Mouse (Mus musculus): Measurements from ENCODE around the gene Sh3rf1. TPM values are rescaled to one million over a fixed set of nuclear protein-coding genes. Genes with fewer than 3 reads are reported as not detected.

Gene Sh3rf1
- polyA plus RNA-seq, 1 experiment from 2014 or later = 31.4 TPM

DNA sequence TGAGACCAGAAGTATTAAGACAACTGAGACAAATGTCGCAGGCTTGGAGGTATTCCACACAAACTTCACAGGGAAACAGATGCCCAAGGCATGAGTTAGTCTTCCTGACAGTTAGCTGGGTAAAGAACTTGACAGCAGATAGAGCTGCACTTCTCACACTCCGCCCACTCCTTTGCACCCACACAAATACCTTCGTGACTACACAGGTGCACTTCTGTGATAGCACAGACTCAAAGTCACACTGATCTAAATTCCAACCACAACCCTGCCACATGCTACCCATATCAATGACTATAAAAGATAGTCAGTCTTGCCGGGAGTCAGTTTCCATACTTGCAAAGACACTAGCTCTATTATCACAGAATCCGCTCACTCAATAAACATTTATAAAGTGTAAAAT, 202.4 kb downstream of the Sh3rf1 start:
- H3K27me3 ChIP-seq = no peaks in the 10 kb centered on the region
- no peak overlapping the region for H3K4me3 ChIP-seq
- no peak overlapping the region for H3K4me2 ChIP-seq
- H3K9ac ChIP-seq = no peak overlapping the region
- no peaks in the 10 kb centered on the region for H3K36me3 ChIP-seq (ENCODE audit: poor library complexity, severe bottlenecking)
- WGBS = 94% methylated on average over 5 of the region's 5 CpGs
- H3K9me3 ChIP-seq (replicated peaks) = no peaks in the 10 kb centered on the region
- peaks cover 8% of the 10 kb centered on the region; the same call in 1 of the 2 replicates for H3K4me1 ChIP-seq
- no peak overlapping the region for H3K27ac ChIP-seq
- ATAC-seq = no peak

DNA sequence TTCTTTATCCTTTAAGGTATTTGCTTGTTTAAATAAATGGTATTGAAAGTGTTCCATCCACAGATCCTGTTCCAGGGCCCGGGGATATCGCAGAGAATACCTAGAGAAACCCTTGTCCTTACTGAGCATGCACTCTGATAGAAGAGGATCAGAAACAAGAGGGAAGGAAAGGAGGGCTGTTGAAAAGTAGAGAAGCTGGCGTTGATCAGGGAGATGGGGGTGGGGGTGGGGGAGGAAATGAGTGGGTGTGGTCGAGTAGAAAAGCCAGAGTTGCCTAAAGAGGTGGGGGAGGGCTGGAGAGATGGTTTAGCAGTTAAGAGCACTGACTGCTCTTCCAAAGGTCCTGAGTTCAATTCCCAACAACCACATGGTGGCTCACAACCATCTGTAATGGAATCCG, 203.0 kb downstream of the Sh3rf1 start:
- Histone ChIP-seq H3K27ac (no peak overlapping the region), H3K9ac (no peak overlapping the region), H3K9me3 (replicated peaks) (no peaks in the 10 kb centered on the region), H3K4me2 (no peak overlapping the region), H3K4me1 (peaks cover 8% of the 10 kb centered on the region; the same call in 1 of the 2 replicates), H3K4me3 (no peak overlapping the region), H3K36me3 (ENCODE audit: poor library complexity, severe bottlenecking) (no peaks in the 10 kb centered on the region), H3K27me3 (no peaks in the 10 kb centered on the region)
- WGBS = 75% methylated on average over 5 of the region's 5 CpGs
- no peak for ATAC-seq

DNA sequence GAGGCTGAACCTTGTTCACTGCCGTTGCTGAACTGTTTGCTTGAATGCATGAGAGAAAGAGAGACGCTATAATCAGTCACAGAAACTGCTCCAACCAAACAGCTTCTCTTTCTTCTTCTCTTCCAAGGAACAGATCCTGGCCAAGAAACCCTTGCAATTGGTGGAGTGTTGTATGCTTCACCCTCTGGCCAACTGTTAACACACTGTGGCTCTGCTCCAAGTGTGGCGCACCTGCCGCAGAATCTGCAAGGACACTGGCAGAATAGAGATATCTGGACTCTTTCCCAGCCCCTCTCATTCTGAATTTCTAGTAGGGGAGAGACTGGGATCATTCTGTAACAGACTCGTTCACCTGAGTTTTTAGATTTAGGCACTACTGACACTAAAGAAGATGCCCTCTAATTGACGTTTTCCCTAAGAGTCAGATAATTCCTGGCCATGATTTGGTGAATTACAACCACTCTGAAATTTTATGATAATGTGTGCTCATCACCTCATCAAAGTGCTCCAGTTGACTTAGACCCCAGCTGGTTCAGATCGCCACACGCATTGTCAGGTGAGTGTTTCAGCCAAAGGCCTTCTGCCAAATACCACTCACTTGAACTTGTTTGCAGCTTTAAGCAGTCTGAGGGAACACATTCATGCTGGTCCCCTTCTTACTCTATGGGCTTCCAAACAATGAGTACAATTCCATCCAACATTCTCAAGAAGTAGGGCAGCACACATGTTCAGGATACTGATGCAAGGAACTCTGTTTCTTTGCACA, 204.4 kb downstream of the Sh3rf1 start:
- Histone ChIP-seq H3K27me3 (no peaks in the 10 kb centered on the region), H3K4me3 (no peak overlapping the region), H3K4me1 (peaks cover 8% of the 10 kb centered on the region; the same call in 1 of the 2 replicates), H3K4me2 (no peak overlapping the region), H3K27ac (no peak overlapping the region), H3K9ac (no peak overlapping the region), H3K9me3 (replicated peaks) (no peaks in the 10 kb centered on the region), H3K36me3 (ENCODE audit: poor library complexity, severe bottlenecking) (no peaks in the 10 kb centered on the region)
- WGBS = 71% methylated on average over 8 of the region's 8 CpGs
- ATAC-seq = peak; percentile 30; the same call in 1 of the 2 replicates

DNA sequence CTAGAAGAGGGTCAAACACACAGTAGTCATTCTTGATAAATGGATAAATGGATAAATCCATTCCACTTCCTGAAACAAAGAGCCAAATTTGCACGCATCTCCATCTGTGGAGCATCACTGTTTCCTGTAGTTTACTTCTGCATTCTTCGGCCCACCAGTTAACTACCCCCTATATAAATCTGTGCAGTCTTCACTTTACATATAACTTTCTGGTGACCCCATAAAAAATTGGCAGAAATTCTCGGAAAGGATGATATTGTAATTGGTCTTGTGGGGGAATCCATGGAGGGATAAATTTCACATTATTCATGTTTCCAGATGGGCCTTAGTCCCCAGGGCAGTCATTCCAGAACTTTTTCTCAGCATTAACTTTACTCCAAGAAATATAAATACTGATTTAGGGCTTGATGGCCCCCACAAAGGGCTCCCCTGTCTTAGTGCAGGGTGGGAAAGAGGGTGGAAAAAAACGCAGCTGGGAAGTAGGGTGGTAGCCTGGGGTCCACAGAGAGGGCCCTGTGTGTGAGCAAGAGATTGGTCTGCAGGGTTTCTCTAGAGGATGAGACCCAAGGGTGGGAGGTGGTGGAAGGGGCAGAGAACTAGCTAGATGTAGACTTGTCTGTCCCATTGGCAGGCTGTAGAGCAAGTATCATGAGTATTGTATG, 205.3 kb downstream of the Sh3rf1 start:
- Histone ChIP-seq H3K27me3 (no peaks in the 10 kb centered on the region), H3K9ac (no peak overlapping the region), H3K4me1 (peaks cover 8% of the 10 kb centered on the region; the same call in 1 of the 2 replicates), H3K27ac (no peak overlapping the region), H3K4me2 (no peak overlapping the region), H3K36me3 (ENCODE audit: poor library complexity, severe bottlenecking) (no peaks in the 10 kb centered on the region), H3K9me3 (replicated peaks) (no peaks in the 10 kb centered on the region), H3K4me3 (no peak overlapping the region)
- no peak for ATAC-seq
- WGBS = 89% methylated on average over 4 of the region's 4 CpGs

GRCm38 (mm10) chr8:61435481-61435880, 211.8 kb downstream of the Sh3rf1 start:
- ATAC-seq = no peak
- H3K27ac ChIP-seq = no peak overlapping the region
- H3K4me1 ChIP-seq = peaks cover 12% of the 10 kb centered on the region; the same call in 1 of the 2 replicates
- H3K9ac ChIP-seq = no peak overlapping the region
- no peaks in the 10 kb centered on the region for H3K27me3 ChIP-seq
- H3K36me3 ChIP-seq (ENCODE audit: poor library complexity, severe bottlenecking) = no peaks in the 10 kb centered on the region
- 93% methylated on average over 5 of the region's 5 CpGs for WGBS
- H3K9me3 ChIP-seq (replicated peaks) = peaks cover 7% of the 10 kb centered on the region
- no peak overlapping the region for H3K4me3 ChIP-seq
- H3K4me2 ChIP-seq = no peak overlapping the region

- Histone ChIP-seq H3K4me2 (no peak overlapping the region), H3K9me3 (replicated peaks) (peaks cover 9% of the 10 kb centered on the region), H3K27ac (no peak overlapping the region), H3K9ac (no peak overlapping the region), H3K4me3 (no peak overlapping the region), H3K4me1 (peaks cover 12% of the 10 kb centered on the region; the same call in 1 of the 2 replicates), H3K36me3 (ENCODE audit: poor library complexity, severe bottlenecking) (no peaks in the 10 kb centered on the region), H3K27me3 (no peaks in the 10 kb centered on the region)
- ATAC-seq = no peak
- WGBS = 79% methylated on average over 3 of the region's 3 CpGs
Measured at GRCm38 (mm10) chr8:61436147-61436546, 212.5 kb downstream of the Sh3rf1 start.

DNA sequence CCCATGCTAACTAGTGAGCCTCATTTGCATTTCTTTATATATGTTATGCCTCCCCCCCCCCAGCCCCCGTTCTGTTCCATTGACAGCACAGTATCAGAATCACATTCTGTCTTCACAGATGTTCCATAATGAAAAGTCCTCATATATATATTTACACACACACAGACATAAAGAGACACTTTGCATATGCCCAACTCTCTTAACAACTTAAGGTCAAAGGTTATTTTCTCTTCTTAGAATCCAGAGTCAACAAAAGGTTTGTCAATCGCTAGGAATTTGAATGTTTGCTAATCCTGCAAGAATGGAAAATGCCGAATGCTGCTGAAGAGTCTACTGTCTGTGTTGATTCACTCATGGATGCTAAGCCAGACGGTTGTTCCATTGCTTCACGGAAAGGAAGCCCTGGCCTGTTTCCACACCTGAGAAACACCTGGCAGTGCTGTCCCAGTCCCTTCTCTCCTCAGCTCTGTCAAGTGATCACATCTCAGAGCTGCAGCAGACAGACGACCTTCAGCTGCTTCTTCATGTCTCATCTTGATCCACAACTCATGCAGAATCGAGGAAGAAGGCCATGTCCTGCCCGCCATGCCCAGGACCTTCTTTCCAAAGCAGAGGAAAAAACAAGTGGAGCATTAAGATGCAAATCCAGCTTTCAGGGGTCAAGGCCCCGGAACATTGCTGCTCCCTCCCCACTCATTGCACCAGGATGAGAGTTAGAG, 213.1 kb downstream of the Sh3rf1 start:
- H3K27ac ChIP-seq = no peak overlapping the region
- 47% methylated on average over 9 of the region's 9 CpGs for WGBS
- no peaks in the 10 kb centered on the region for H3K27me3 ChIP-seq
- H3K4me1 ChIP-seq = peaks cover 12% of the 10 kb centered on the region; the same call in 1 of the 2 replicates
- H3K4me2 ChIP-seq = no peak overlapping the region
- ATAC-seq = no peak
- H3K36me3 ChIP-seq (ENCODE audit: poor library complexity, severe bottlenecking) = no peaks in the 10 kb centered on the region
- no peak overlapping the region for H3K4me3 ChIP-seq
- H3K9ac ChIP-seq = no peak overlapping the region
- H3K9me3 ChIP-seq (replicated peaks) = peaks cover 9% of the 10 kb centered on the region

- H3K27me3 ChIP-seq = no peaks in the 10 kb centered on the region
- H3K36me3 ChIP-seq (ENCODE audit: poor library complexity, severe bottlenecking) = no peaks in the 10 kb centered on the region
- H3K4me3 ChIP-seq = no peak overlapping the region
- ATAC-seq = no peak
- H3K4me2 ChIP-seq = no peak overlapping the region
- no peak overlapping the region for H3K9ac ChIP-seq
- H3K4me1 ChIP-seq = peaks cover 12% of the 10 kb centered on the region; the same call in 1 of the 2 replicates
- peaks cover 9% of the 10 kb centered on the region for H3K9me3 ChIP-seq (replicated peaks)
- H3K27ac ChIP-seq = no peak overlapping the region
Measured at GRCm38 (mm10) chr8:61437305-61437605, 213.6 kb downstream of the Sh3rf1 start.

DNA sequence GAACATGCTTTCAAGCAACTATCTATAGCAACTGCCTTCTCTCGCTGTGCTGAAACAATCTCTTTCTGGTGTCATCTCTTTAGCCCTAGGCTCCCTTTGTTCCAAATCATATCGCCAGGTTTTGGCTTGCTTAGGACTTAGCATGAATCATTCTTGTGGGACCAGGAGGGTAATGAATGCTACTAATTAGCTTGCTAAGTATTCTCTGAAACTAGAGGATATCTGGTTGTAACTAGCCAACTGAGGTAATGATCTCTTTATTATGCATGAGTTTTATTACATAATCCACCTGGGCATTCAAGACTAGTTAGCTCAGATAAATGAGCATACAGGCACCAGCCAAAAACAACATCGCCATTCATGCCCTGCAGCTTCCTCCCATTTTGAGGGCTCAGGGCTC, 219.3 kb downstream of the Sh3rf1 start:
- no peak overlapping the region for H3K27ac ChIP-seq
- H3K4me1 ChIP-seq = peaks cover 23% of the 10 kb centered on the region
- H3K4me3 ChIP-seq = no peak overlapping the region
- peaks cover 9% of the 10 kb centered on the region for H3K9me3 ChIP-seq (replicated peaks)
- H3K9ac ChIP-seq = no peak overlapping the region
- no peak for ATAC-seq
- H3K27me3 ChIP-seq = no peaks in the 10 kb centered on the region
- H3K4me2 ChIP-seq = no peak overlapping the region
- no peaks in the 10 kb centered on the region for H3K36me3 ChIP-seq (ENCODE audit: poor library complexity, severe bottlenecking)
- WGBS = 65% methylated on average over 3 of the region's 3 CpGs

GRCm38 (mm10) chr8:61444358-61444757, 220.7 kb downstream of the Sh3rf1 start:
- ATAC-seq = no peak
- no peak overlapping the region for H3K27ac ChIP-seq
- H3K27me3 ChIP-seq = no peaks in the 10 kb centered on the region
- WGBS = 47% methylated on average over 3 of the region's 3 CpGs
- H3K4me1 ChIP-seq = peaks cover 27% of the 10 kb centered on the region
- no peak overlapping the region for H3K4me2 ChIP-seq
- H3K36me3 ChIP-seq (ENCODE audit: poor library complexity, severe bottlenecking) = no peaks in the 10 kb centered on the region
- H3K9me3 ChIP-seq (replicated peaks) = peaks cover 5% of the 10 kb centered on the region; the same call in 1 of the 2 replicates
- H3K4me3 ChIP-seq = no peak overlapping the region
- H3K9ac ChIP-seq = no peak overlapping the region
